Mouse (Mus musculus): ENCODE data around the gene Rplp1. TPM values are rescaled to one million over a fixed set of nuclear protein-coding genes. Genes with fewer than 3 reads are reported as not detected.

Gene Rplp1
- total and polyA plus RNA-seq, 3 experiments, result 9,058 to 15,045 TPM; not detected in 1

- Histone ChIP-seq H3K27me3 (ENCODE audit: control insufficient read depth in 1 of 2, insufficient read depth in 2 of 2, low read length in 2 of 2) (no peaks in the 10 kb centered on the region), H3K27ac (ENCODE audit: control insufficient read depth, low read depth, low read length) (peak within 1 kb of the TSS; percentile 56), H3K4me3 (ENCODE audit: control insufficient read depth in 1 of 2, insufficient read depth in 1 of 2, low read depth in 2 of 2, low read length in 2 of 2) (peak within 1 kb of the TSS; percentile 72 to 95), H3K9ac (ENCODE audit: control insufficient read depth, low read depth, low read length, poor library complexity, severe bottlenecking) (peak within 1 kb of the TSS; percentile 75), H3K9me3 (replicated peaks; ENCODE audit: insufficient read depth, low read length) (no peaks in the 10 kb centered on the region), H3K4me1 (ENCODE audit: control insufficient read depth in 1 of 2, insufficient read depth in 2 of 2, low read length in 2 of 2) (peaks cover under 1 to 14% of the 10 kb centered on the region in 2 experiments), H3K36me3 (ENCODE audit: control insufficient read depth in 1 of 2, insufficient read depth in 2 of 2, low read length in 2 of 2) (peaks cover 5 to 29% of the 10 kb centered on the region in 2 experiments), H3K79me2 (ENCODE audit: control insufficient read depth, insufficient read depth, low read length, poor library complexity) (peaks cover 14% of the 10 kb centered on the region)
- DNase-seq (ENCODE audit: low read depth, low spot score), result peak; percentile 96
- TF ChIP-seq SMC3 (IDR thresholded peaks at IDR 0.05; ENCODE audit: low read depth, low read length), result no peak
- TF ChIP-seq MEF2A (IDR thresholded peaks at IDR 0.05; ENCODE audit: extremely low read depth, insufficient replicate concordance, low read depth, low read length, poor library complexity, severe bottlenecking), result no peak
- peak; percentile 58; the same call in 1 of the 2 replicates for TF ChIP-seq POLR2AphosphoS2 (IDR thresholded peaks at IDR 0.05; ENCODE audit: low read length)
- no peak for TF ChIP-seq KAT2A (conservative IDR thresholded peaks at IDR 0.05; ENCODE audit: low read depth, low read length)
- peak; percentile 82 to 91 for TF ChIP-seq POLR2A (IDR thresholded peaks at IDR 0.05; ENCODE audit: control insufficient read depth in 1 of 2, insufficient read depth in 1 of 2, low read depth in 1 of 2, low read length in 2 of 2, poor library complexity in 1 of 2)
- no peak; the same call in 1 of the 2 replicates for TF ChIP-seq ZC3H11A (IDR thresholded peaks at IDR 0.05; ENCODE audit: low read depth, low read length)
- no peak for TF ChIP-seq MYB (IDR thresholded peaks at IDR 0.05; ENCODE audit: low read depth, low read length)
- no peak for TF ChIP-seq GATA1 (IDR thresholded peaks at IDR 0.05; ENCODE audit: low read depth, low read length)
- TF ChIP-seq CTCF (IDR thresholded peaks at IDR 0.05 in 2 of 3, conservative IDR thresholded peaks at IDR 0.05 in 1 of 3; ENCODE audit: control insufficient read depth in 1 of 3, insufficient read depth in 1 of 3, low read depth in 2 of 3, low read length in 3 of 3, poor library complexity in 1 of 3, severe bottlenecking in 1 of 3), result peak; percentile 20 to 92 (median 78); a peak in 5 of 6 replicates
- no peak; the same call in 1 of the 2 replicates for TF ChIP-seq ZNF384 (IDR thresholded peaks at IDR 0.05; ENCODE audit: low read depth, low read length)
- TF ChIP-seq BHLHE40 (IDR thresholded peaks at IDR 0.05; ENCODE audit: borderline replicate concordance, low read depth, low read length), result no peak
- TF ChIP-seq ELF1 (IDR thresholded peaks at IDR 0.05; ENCODE audit: low read depth, low read length), result peak; percentile 60; the same call in 1 of the 2 replicates
- TF ChIP-seq SIN3A (IDR thresholded peaks at IDR 0.05; ENCODE audit: low read length), result peak; percentile 71
- peak; percentile 64 for TF ChIP-seq MAX (IDR thresholded peaks at IDR 0.05; ENCODE audit: low read length)
- no peak for TF ChIP-seq CHD2 (IDR thresholded peaks at IDR 0.05; ENCODE audit: low read length)
- TF ChIP-seq HCFC1 (IDR thresholded peaks at IDR 0.05; ENCODE audit: low read depth, low read length), result peak; percentile 58
- peak; percentile 88 for TF ChIP-seq NELFE (IDR thresholded peaks at IDR 0.05; ENCODE audit: low read depth, low read length)
- peak; percentile 52; the same call in 1 of the 2 replicates for TF ChIP-seq NRF1 (IDR thresholded peaks at IDR 0.05; ENCODE audit: insufficient read depth, low read depth, low read length, poor library complexity, severe bottlenecking)
- no peak for TF ChIP-seq UBTF (IDR thresholded peaks at IDR 0.05; ENCODE audit: borderline replicate concordance, insufficient read depth, low read depth, low read length)
- TF ChIP-seq TAL1 (IDR thresholded peaks at IDR 0.05; ENCODE audit: low read length), result no peak
- no peak for TF ChIP-seq USF1 (IDR thresholded peaks at IDR 0.05; ENCODE audit: low read depth, low read length)
- TF ChIP-seq MAFK (IDR thresholded peaks at IDR 0.05; ENCODE audit: borderline replicate concordance, low read depth, low read length), result no peak
- no peak for TF ChIP-seq GABPA (IDR thresholded peaks at IDR 0.05; ENCODE audit: low read depth, low read length)
- TF ChIP-seq ETS1 (IDR thresholded peaks at IDR 0.05; ENCODE audit: low read depth, low read length), result peak; percentile 34
- TF ChIP-seq MYC (IDR thresholded peaks at IDR 0.05; ENCODE audit: low read depth, low read length), result no peak
- TF ChIP-seq RCOR1 (IDR thresholded peaks at IDR 0.05; ENCODE audit: low read depth, low read length), result no peak; the same call in 1 of the 2 replicates
- no peak for TF ChIP-seq ZKSCAN1 (IDR thresholded peaks at IDR 0.05; ENCODE audit: low read depth, low read length)
- no peak for TF ChIP-seq POLR2AphosphoS5 (IDR thresholded peaks at IDR 0.05; ENCODE audit: borderline replicate concordance, low read depth, low read length)
- TF ChIP-seq MXI1 (IDR thresholded peaks at IDR 0.05; ENCODE audit: low read depth, low read length), result peak; percentile 61
- no peak for TF ChIP-seq RAD21 (IDR thresholded peaks at IDR 0.05; ENCODE audit: low read depth, low read length)
- no peak; the same call in 1 of the 2 replicates for TF ChIP-seq CHD1 (IDR thresholded peaks at IDR 0.05; ENCODE audit: low read depth, low read length)
- TF ChIP-seq EP300 (IDR thresholded peaks at IDR 0.05; ENCODE audit: low read depth in 1 of 2, low read length in 2 of 2), result no peak; a peak in 1 of 4 replicates
- peak; percentile 80 for TF ChIP-seq ZMIZ1 (IDR thresholded peaks at IDR 0.05; ENCODE audit: low read depth, low read length)
- TF ChIP-seq MAZ (IDR thresholded peaks at IDR 0.05; ENCODE audit: low read depth, low read length), result no peak
- TF ChIP-seq USF2 (IDR thresholded peaks at IDR 0.05; ENCODE audit: borderline replicate concordance in 1 of 2, insufficient read depth in 1 of 2, low read depth in 1 of 2, low read length in 2 of 2), result no peak
Observed at GRCm38 (mm10) chr9:61946623-61947401, 32.5 kb upstream of the Rplp1 start, which contains the start of gene Kif23. TSS of gene Kif23 (minus strand) at chr9:61946774.
